Mouse (Mus musculus) embryo, embryonic 9.5 days (tissue): ENCODE data around the gene Olfr1440.

Experiments
- DNase-seq: peaks from one replicate; pipeline ENCODE4 v3.0.0-alpha.2; 2017; ENCODE audit errors: extremely low spot score

Olfr1440 gene

DNA sequence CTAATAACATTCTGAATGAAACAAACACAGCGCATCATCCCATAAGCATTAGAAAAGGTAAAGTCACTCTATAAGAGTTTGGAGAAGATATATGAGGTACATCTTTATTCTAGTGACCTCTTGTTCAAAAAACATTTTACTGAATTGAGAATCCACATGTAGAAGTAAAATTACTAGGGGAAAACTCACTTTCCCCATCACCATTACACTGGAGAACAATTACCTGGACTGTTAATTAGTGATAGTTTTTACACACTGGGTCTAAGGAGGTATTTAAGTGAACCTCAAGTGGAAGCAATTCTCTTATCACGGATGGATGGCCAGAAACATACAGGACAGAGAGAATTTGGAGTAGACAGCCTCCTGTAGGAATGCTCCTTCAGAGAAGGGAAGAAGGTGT, at the start of gene Olfr1440:
Gene Olfr1440 (plus strand): TSS at position 301 of the 400 bp plus-strand sequence.
- DNase-seq, result no peak

DNA sequence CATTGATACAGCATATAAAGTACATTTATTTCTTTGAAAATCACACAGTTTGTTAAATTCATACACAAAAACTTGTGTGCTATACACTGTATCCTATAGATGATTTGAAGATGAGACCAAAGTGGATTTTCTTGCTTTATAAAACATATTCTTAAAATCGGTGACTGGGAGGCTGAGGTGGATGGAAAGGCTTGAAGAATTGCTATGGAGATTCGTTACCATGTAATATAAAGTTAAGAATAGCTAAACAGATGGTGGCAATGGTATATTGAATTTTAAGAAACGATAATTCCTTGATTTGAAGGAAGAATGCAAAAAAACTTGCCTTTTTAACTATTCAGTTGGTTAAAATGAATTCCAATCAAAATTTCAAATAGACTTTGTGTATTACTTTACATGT, 14.1 kb upstream of the Olfr1440 start:
- no peak for DNase-seq

DNA sequence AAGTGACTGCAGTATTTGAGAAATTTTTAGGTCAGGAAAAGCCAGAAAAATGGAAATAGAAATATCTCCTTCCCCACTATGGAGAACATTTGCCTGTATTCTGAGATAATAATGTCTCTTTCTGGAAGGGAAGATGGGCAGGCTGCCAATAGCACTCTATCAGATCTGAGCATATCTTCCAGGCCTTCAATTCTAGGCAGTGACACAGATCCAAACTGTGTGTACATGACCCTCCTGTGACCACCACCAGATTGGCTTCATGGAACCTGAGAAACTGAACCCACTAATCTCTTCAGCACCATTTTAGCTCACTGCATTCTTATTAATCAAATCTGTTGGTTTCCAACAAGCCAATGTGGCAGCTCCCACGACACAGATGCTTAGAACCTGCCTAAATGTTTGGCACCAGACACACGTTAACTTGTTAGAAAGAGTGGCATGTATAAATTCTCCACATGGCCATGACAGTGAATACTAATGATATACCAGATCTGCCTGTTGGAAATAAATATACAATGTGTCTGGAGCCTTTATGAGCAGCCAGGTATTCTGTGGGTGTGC, 12.5 kb upstream of the Olfr1440 start:
- no peak for DNase-seq

DNA sequence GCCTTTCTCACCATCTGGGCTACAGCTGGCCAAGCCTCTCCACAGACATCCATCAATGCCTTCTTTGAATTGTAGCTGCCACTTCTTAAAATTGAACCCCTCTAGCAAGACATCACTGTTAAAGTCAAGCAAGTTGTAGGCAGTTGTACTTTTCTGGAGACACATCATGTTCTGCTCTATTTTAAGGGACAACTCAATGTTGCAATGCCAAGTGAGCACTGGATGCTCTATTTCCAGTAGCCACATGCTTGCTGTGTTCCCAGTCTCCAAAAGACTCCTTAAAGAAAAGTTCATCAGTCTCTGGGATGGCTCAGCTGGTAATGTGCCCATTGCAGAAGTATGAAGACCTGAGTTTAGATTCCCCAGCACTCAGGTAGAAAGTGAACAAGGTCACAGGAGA, 26.7 kb downstream of the Olfr1440 start:
- no peak for DNase-seq

DNA sequence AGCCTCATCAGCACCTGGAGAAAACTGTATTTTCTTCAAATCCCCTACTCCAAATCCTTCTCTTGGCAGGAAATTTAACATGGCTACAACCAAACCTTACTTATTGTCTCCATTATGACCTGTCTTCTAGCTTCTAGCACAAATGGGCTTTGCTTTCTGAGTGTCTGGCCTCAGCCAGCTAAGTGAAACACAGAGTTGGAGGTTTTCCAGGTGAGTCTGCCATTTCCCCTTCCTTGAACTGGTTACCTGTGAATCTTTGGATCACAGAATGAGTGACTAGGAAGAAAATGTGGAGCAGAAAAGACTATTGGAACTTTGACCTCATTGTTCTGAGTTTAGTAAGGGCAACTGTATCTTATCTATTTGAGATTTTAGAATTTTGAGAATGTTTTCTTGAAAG, 30.3 kb downstream of the Olfr1440 start, which contains the start of gene Olfr1441:
Gene Olfr1441 (plus strand): TSS at position 73 of the 400 bp plus-strand sequence.
- no peak for DNase-seq

DNA sequence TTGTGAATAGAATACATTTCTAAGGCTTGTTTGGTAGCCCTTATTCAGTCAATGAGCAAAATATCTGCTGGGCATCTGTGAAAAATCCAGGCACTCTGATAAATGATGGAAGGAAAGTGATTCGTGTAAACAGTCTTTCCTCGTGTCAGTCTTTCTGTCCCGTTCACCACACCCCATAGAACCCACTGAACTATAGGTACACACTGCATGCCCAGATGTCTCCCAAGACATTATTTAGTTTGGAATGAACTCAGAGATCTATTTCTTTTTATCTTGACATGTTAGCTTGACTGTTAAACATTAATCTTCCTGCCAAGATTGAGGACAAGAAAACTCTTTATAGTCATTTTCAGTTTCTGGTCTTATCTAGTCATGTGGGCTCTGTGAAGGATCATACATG, 31.2 kb downstream of the Olfr1440 start:
- no peak for DNase-seq

DNA sequence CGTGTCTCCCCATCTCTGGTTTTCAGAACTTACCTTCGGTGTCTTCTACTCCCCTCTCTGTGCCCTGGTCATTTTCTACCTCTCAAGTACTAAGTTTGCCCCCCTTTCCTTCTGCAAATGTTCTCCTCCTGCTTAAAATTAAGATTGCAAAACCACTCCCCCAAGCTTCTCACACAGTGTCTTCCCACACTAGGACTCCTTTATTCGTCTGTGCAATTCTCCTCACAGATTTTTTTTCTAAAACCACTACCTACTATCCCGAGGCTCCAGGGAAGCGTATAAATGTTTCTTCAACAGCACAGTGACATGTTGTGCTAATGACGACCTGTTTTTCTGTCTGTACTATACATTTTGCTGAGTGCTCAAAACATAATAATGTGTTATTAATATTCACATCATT, 33.5 kb downstream of the Olfr1440 start:
- DNase-seq, result no peak

DNA sequence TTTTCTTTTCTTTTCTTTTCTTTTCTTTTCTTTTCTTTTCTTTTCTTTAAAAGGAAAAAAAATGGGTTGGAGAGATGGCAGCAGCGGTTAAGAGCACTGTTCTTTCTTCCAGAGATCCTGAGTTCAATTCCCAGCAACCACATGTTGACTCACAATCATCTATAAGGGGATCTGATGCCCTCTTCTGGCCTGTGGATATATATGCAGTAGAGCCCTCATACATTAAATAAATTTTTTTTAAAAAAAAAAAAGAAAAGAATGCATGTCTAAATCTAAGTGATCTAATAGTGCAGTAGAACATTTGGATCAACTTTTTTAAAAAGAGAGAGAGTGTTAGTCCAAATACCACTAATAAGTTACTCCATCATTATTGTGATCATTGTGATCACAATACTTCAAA, 34.6 kb downstream of the Olfr1440 start:
- no peak for DNase-seq

DNA sequence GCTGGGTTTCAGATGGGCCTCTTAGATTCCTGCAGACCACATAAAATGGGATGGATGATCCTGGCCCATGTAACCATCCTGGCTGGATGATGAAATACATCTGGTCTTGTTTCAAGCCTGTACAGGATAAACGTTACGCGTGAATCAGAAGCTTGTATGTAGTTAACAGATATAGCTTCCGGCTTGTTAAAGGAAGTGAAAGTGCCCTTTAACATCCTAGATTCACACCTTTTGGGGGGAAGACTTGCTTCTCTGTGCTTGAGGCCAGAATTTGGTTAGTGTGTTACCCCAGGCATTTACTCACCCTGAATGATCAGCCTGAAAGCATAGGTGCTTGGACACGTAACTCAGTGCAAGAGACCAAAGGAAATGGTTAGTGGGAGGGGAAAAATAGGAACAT, 40.0 kb downstream of the Olfr1440 start:
- no peak for DNase-seq

DNA sequence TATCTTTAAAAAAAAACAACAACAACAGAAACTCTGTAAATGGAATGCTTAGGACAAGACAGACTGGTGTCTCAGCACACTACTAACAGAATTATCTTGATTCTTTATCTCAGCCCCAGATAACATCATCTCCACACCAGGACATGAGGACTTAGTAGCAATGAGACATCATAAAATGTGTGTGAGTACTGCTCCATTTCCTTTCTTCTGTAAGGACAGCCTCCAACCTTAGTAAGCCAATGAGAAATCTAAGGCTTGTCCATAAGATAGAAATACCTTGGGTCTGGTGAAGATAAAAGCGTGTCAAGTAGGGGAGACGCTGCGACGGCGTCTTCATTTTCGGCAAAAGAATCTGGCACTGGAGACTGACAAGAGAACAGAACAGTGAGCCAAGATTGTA, 40.5 kb downstream of the Olfr1440 start, which contains the start of gene Pfpl:
Gene Pfpl (plus strand): TSS at position 301 of the 400 bp plus-strand sequence.
- DNase-seq, result no peak

DNA sequence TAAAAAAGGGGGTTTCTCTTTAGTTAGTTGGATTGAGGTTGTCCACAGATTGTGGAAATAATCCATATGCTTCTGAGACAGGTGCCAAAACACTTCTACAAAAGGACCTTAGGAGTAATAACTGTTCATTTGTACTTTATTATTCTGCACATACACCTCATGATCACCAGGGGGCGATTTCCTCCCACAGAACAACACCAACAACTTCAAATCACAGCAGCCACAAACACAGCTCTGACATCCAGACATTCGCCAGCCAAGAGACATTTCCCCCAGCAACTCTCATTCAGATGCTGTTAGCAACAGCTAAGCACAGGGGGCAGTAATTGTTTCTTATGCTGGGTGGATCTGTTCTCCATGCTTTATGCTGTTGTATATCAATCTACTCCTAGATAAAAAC, 46.0 kb downstream of the Olfr1440 start:
- DNase-seq, result peak; percentile 19

DNA sequence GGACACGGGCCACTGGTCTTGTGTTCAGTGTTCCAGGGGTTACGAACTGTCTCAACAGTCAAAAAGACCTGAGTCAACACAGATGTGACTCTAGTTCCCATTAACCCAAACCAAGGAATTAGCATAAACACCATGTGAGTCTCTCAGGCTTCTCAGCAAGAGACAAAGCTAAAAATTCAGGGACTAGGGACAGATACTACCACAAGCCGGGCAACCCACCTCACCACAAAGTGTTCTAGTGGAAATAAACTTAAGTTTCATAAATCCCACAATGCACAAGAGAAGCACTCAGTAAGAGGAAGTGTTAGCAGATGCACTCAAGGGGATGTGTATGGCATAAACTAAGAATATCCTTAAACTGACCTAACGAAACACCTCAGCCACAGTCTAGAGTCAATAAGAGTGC, 47.9 kb downstream of the Olfr1440 start:
- DNase-seq, result no peak

DNA sequence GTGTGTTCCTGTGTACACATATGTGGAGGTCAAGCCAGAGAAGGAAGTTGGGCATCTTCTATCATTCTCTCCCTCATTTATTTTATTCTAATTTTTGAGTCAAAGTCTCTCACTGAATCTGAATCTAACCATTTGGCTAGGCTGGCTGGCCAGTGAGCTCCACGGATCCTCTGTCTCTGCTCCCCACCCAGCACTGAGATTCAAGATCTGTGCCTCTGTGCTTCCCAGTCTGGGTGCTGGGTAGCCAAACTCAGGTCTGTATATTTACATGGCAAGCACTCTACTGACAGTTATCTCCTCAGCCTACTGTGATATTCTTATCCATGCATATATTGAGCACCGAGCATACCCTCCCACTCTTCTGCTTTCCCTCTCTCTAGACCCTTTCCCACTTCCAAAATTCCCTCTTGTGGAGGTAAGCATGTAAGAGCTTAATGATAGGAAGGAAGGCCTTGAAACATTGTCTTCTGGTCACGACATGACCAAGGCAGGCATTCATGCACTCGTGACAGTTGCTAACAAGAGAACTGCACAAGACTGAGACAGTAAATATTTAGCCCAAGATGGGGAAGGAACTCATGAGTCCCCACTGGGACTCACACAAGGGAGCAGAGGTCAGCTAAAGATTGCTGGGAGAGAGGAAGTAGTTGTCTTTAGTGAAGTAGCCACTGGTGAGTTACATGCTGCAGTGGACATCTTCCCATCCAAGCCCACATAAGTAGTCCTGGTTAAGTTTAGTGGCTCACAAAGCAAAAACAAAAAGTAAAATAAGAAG, 48.9 kb downstream of the Olfr1440 start:
- DNase-seq, result no peak

DNA sequence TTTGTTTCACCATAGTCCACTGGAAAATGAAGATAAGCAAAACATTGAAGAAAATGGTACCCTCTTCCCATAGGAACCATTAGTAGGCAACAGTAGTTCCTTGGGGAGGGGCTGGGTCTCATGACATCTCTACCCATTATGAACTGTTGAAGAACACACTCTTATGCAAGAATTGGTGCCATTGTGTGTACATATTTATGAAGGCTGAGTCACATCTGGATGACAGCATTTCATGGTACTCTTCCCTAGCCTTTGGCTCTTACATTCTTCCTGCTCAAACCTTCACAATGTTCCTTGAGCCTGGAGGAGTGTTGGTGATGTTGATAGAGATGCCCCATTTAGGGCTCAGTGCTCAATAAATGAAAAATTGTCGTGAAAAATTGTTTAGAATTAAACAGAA, 52.5 kb downstream of the Olfr1440 start:
- no peak for DNase-seq

DNA sequence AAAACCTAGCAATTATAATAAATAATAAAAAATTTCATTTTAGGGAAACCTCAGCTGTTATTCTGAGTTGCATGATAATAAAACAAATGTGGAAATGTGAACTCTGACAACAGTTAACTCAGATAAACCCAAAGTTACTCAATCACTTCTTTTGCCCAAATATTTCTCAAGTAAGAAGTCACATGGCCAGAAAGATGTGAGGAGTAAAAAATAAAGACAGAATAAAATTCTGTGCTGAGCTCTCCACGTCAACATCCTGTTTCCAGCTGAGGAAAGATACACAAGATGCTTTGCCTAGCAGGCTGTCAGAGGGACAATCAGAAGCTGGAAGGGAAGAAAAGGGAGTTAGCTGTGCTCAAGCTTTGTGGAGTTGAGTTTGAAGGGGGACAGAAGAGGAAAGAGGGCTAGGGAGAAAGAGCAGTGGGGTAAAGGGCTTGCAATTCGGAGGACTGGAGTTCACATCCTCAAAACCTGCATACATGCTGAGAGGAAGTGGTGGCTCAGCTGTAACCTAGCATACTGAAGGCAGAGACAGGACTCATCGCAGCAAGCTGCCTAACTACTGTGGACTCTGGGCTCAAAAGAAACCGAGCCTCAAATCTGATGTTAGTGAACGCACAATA, 53.1 kb downstream of the Olfr1440 start:
- no peak for DNase-seq

DNA sequence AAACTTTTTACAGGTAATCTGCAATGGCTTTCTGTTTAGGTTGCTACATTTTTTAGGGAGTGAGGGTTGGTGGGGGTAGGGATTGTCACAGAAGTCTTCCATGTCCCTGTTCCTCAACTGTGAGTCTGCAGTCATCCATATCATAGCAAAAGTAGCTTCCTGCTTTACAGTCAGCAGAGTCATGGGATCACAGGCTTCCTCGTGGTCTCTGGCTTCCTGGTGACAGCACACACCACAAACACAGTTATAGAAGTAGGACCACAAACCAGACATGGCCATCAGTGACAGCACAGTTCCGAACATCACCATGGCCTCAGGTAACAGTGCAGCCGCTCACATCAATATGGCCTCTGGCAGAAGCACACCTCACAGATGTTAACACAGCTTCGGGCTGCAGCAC, 55.5 kb downstream of the Olfr1440 start:
- no peak for DNase-seq

DNA sequence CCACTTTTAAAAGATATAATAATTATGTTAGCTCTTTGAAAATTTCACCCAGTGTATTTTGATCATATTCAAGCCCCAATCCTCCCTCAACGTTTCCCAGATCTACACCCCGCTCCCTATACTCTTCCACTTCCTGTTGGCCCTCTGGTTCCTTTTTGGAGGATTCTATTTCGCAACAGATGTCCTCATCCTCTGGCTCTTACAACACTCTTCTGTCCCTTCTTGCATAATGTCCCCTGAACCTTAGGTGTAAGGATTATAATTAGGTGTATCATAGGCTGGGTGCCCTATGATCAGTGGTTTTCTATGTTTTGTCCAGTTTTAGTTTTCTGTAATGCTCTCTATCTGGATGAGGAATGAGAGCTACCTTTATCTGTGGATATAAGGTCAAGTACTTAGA, 57.9 kb downstream of the Olfr1440 start:
- no peak for DNase-seq
